Mouse (Mus musculus) adrenal gland, adult (tissue): ENCODE measurements at regions not wholly inside any gene's neighbourhood (a gene's known extent, or its start where the extent isn't known, plus 50 kb on each side); places are given as distances from the start of the nearest gene placed in this dataset.

Experiments
- DNase-seq, 2 experiments: peaks; one replicate each; pipeline ENCODE4 v3.0.0; 2022 to 2023; ENCODE audit warnings: low spot score in 1 of 2; ENCODE audit not compliant: inconsistent age in 2 of 2

GRCm38 (mm10) chr14:76651096-76651495 lies 94.4 kb upstream of the Serp2 start:
- DNase-seq, result no peak

GRCm38 (mm10) chr14:76649927-76650326 lies 93.2 kb upstream of the Serp2 start:
- no peak for DNase-seq

- DNase-seq, result no peak
Observed at GRCm38 (mm10) chr14:76644716-76645115, 88.0 kb upstream of the Serp2 start.

- no peak for DNase-seq
Observed at GRCm38 (mm10) chr14:76641752-76642529, 85.3 kb upstream of the Serp2 start.

GRCm38 (mm10) chr14:76633170-76633569 lies 76.5 kb upstream of the Serp2 start:
- DNase-seq, result no peak

GRCm38 (mm10) chr14:76632763-76633162 lies 76.1 kb upstream of the Serp2 start:
- DNase-seq, result no peak

- DNase-seq, result peak; percentile 30 to 64
Observed at GRCm38 (mm10) chr14:76631740-76632139, 75.1 kb upstream of the Serp2 start.

GRCm38 (mm10) chr14:76631181-76631580 lies 74.5 kb upstream of the Serp2 start:
- peak in 1 of 2 experiments; percentile 50 for DNase-seq

- DNase-seq, result peak in 1 of 2 experiments; percentile 49
Observed at GRCm38 (mm10) chr14:76629913-76630478, 73.3 kb upstream of the Serp2 start.

- DNase-seq, result peak in 1 of 2 experiments; percentile 31
Observed at GRCm38 (mm10) chr14:76628182-76628892, 71.6 kb upstream of the Serp2 start.

GRCm38 (mm10) chr14:76625589-76626368 lies 69.1 kb upstream of the Serp2 start:
- DNase-seq, result no peak

- DNase-seq, result peak; percentile 78 to 81
Observed at GRCm38 (mm10) chr14:76624626-76625378, 68.1 kb upstream of the Serp2 start.

- peak in 1 of 2 experiments; percentile 60 for DNase-seq
Observed at GRCm38 (mm10) chr14:76623371-76623988, 66.8 kb upstream of the Serp2 start.

- DNase-seq, result peak; percentile 84 to 89
Observed at GRCm38 (mm10) chr14:76622634-76623291, 66.1 kb upstream of the Serp2 start.

GRCm38 (mm10) chr14:76619038-76619409 lies 62.3 kb upstream of the Serp2 start:
- DNase-seq, result peak in 1 of 2 experiments; percentile 22

GRCm38 (mm10) chr14:76618331-76619037 lies 61.8 kb upstream of the Serp2 start:
- DNase-seq, result peak; percentile 67 to 78

GRCm38 (mm10) chr14:76617889-76618288 lies 61.2 kb upstream of the Serp2 start:
- peak in 1 of 2 experiments; percentile 42 for DNase-seq

GRCm38 (mm10) chr14:76617447-76617846 lies 60.8 kb upstream of the Serp2 start:
- peak in 1 of 2 experiments; percentile 47 for DNase-seq

GRCm38 (mm10) chr14:76616367-76616683 lies 59.6 kb upstream of the Serp2 start:
- no peak for DNase-seq
